Mouse (Mus musculus) embryonic facial prominence, embryonic 11.5 days (tissue): ENCODE measurements around the gene Armc9. TPM values are rescaled to one million over a fixed set of nuclear protein-coding genes. Genes with fewer than 3 reads are reported as not detected.

Source experiments
- ATAC-seq: fragments of 200-750 bp; cut with Nextera tagmentation; replicated peaks from 2 replicates; pipeline ENCODE4 v1.8.0; 2017; ENCODE audit warnings: low read depth; ENCODE audit not compliant: insufficient number of reproducible peaks, low FRiP score, low TSS enrichment
- DNase-seq: peaks from one replicate; pipeline ENCODE4 v3.0.0-alpha.2; 2015; ENCODE audit warnings: low spot score
- H3K27ac ChIP-seq: fragments of 300-500 bp; sonication (generic); replicated peaks from 2 replicates; pipeline ENCODE4 v1.5.1; 2014; ENCODE audit warnings: mild to moderate bottlenecking, low read depth, low read length, control low read depth
- H3K27me3 ChIP-seq: fragments of 300-500 bp; sonication (generic); 2 replicates; pipeline ENCODE4 v1.6.1; 2014; ENCODE audit warnings: mild to moderate bottlenecking, low read length, moderate library complexity, mixed read lengths; ENCODE audit not compliant: control insufficient read depth, insufficient read depth
- H3K36me3 ChIP-seq: fragments of 300-500 bp; sonication (generic); replicated peaks from 2 replicates; pipeline ENCODE4 v1.6.1; 2014; ENCODE audit warnings: low read depth, mild to moderate bottlenecking, low read length, moderate library complexity, mixed read lengths; ENCODE audit not compliant: control insufficient read depth, insufficient read depth
- H3K4me1 ChIP-seq: fragments of 300-500 bp; sonication (generic); 2 replicates; pipeline ENCODE4 v1.6.1; 2014; ENCODE audit warnings: low read length, mixed read lengths; ENCODE audit not compliant: control insufficient read depth, insufficient read depth
- H3K4me2 ChIP-seq: fragments of 300-500 bp; sonication (generic); 2 replicates; pipeline ENCODE4 v1.6.1; 2014; ENCODE audit warnings: low read depth, mild to moderate bottlenecking, control low read depth, low read length, moderate library complexity
- H3K4me3 ChIP-seq: fragments of 300-500 bp; sonication (generic); 2 replicates; pipeline ENCODE4 v1.5.1; 2014; ENCODE audit warnings: low read depth, low read length, control low read depth
- H3K9ac ChIP-seq: fragments of 300-500 bp; sonication (generic); replicated peaks from 2 replicates; pipeline ENCODE4 v1.6.1; 2014; ENCODE audit warnings: mild to moderate bottlenecking, control low read depth, low read length
- H3K9me3 ChIP-seq: fragments of 300-500 bp; sonication (generic); replicated peaks from 2 replicates; pipeline ENCODE4 v1.6.1; 2016; ENCODE audit warnings: mild to moderate bottlenecking, low read length, inconsistent platforms, mixed read lengths; ENCODE audit not compliant: control insufficient read depth
- WGBS: fragments of 180-500 bp; shearing (Covaris S2); extraction: QIAGEN DNeasy Blood & Tissue Kit; methylation state at CpG from one replicate; pipeline ENCODE4 v1.1.7; 2014; 5-methylcytosine and 5-hydroxymethylcytosine counted together
- polyA plus RNA-seq: library from polyadenylated mRNA; unstranded; fragments of >200 nt; fragmentation: Nextera tagmentation; extraction: Ambion mirVana; gene quantifications from 2 replicates; pipeline ENCODE4 v1.2.1, GENCODE M21; 2014

Gene Armc9
- polyA plus RNA-seq, 1 experiment from 2014 or later: 28.3 TPM

- DNase-seq (peak; percentile 32), ATAC-seq (no peak)
- Histone ChIP-seq H3K4me1 (no peaks in the 10 kb centered on the region), H3K4me3 (no peak overlapping the region), H3K36me3 (no peaks in the 10 kb centered on the region), H3K9ac (no peak overlapping the region), H3K27me3 (no peaks in the 10 kb centered on the region), H3K9me3 (no peaks in the 10 kb centered on the region), H3K4me2 (no peak overlapping the region), H3K27ac (no peak overlapping the region)
- 23% methylated on average over 10 of the region's 10 CpGs for WGBS
These were observed 157.0 kb downstream of the Armc9 start for GRCm38 (mm10) chr1:86311467-86312005.

DNA sequence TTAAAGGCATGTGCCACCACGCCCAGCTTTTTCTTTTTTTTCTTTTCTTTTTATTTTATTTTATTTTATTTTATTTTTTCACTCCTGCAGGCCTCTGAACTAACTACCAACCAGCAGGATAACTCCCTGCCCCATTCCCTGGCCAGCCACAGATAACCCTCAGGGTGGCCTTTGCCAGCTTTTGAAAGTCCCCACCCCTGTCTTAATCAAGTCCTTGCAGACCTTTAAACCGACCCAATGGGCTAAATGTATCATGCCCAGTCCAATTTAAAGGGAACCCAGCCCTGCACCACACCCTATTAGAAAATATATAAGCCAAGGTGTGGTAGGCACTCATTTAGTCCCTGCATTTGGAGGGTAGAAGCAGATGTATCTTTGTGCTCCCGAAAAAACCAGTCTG, 157.7 kb downstream of the Armc9 start:
- no peak overlapping the region for H3K9ac ChIP-seq
- no peaks in the 10 kb centered on the region for H3K36me3 ChIP-seq
- H3K4me2 ChIP-seq: no peak overlapping the region
- 75% methylated on average over 3 of the region's 3 CpGs for whole genome bisulfite sequencing
- ATAC-seq: no peak
- H3K9me3 ChIP-seq: no peaks in the 10 kb centered on the region
- H3K4me3 ChIP-seq: no peak overlapping the region
- no peak overlapping the region for H3K27ac ChIP-seq
- no peak for DNase-seq
- no peaks in the 10 kb centered on the region for H3K4me1 ChIP-seq
- H3K27me3 ChIP-seq: no peaks in the 10 kb centered on the region

- no peak overlapping the region for H3K9ac ChIP-seq
- DNase-seq (no peak), ATAC-seq (no peak)
- no peak overlapping the region for H3K4me3 ChIP-seq
- H3K4me1 ChIP-seq: no peaks in the 10 kb centered on the region
- no peak overlapping the region for H3K4me2 ChIP-seq
- H3K9me3 ChIP-seq: no peaks in the 10 kb centered on the region
- WGBS: 41% methylated on average over 16 of the region's 16 CpGs
- no peak overlapping the region for H3K27ac ChIP-seq
- no peaks in the 10 kb centered on the region for H3K36me3 ChIP-seq
- H3K27me3 ChIP-seq: no peaks in the 10 kb centered on the region
These were observed 158.7 kb downstream of the Armc9 start for GRCm38 (mm10) chr1:86313096-86313771.

- DNase-seq (peak; percentile 31), ATAC-seq (no peak)
- H3K27ac ChIP-seq: no peak overlapping the region
- H3K9ac ChIP-seq: no peak overlapping the region
- no peak overlapping the region for H3K4me2 ChIP-seq
- no peaks in the 10 kb centered on the region for H3K27me3 ChIP-seq
- H3K36me3 ChIP-seq: no peaks in the 10 kb centered on the region
- no peaks in the 10 kb centered on the region for H3K4me1 ChIP-seq
- WGBS: 21% methylated on average over 15 of the region's 15 CpGs
- H3K4me3 ChIP-seq: no peak overlapping the region
- no peaks in the 10 kb centered on the region for H3K9me3 ChIP-seq
These were observed 159.2 kb downstream of the Armc9 start for GRCm38 (mm10) chr1:86313772-86314125.

GRCm38 (mm10) chr1:86320822-86321413, 166.3 kb downstream of the Armc9 start:
- Histone ChIP-seq H3K4me1 (no peaks in the 10 kb centered on the region), H3K4me3 (no peak overlapping the region), H3K4me2 (no peak overlapping the region), H3K36me3 (no peaks in the 10 kb centered on the region), H3K9me3 (no peaks in the 10 kb centered on the region), H3K9ac (no peak overlapping the region), H3K27me3 (no peaks in the 10 kb centered on the region), H3K27ac (no peak overlapping the region)
- WGBS: 86% methylated on average over 7 of the region's 8 CpGs
- DNase-seq (no peak), ATAC-seq (no peak)

Other genes starting within 250 kb of the Armc9 start
- gene 4933407L21Rik, start 226.3 kb upstream of the Armc9 start, polyA plus RNA-seq: not detected in 2 replicates
- not detected in 2 replicates for gene Gpr55, start 193.8 kb upstream of the Armc9 start, polyA plus RNA-seq
- not detected in 2 replicates for gene Spata3, start 138.0 kb upstream of the Armc9 start, polyA plus RNA-seq
- 0.25 and 0.40 TPM in 2 replicates for gene 2810459M11Rik, start 108.9 kb upstream of the Armc9 start, polyA plus RNA-seq
- gene Psmd1, start 90.4 kb upstream of the Armc9 start, polyA plus RNA-seq: 244 and 245 TPM in 2 replicates
- gene Htr2b, start 42.8 kb upstream of the Armc9 start, polyA plus RNA-seq: 0.10 TPM in 1 of 2 replicates, not detected in the other
- gene Gm21972, start 21.1 kb upstream of the Armc9 start, polyA plus RNA-seq: 0.89 and 0.90 TPM in 2 replicates
- 5.1 and 6.1 TPM in 2 replicates for gene B3gnt7, start 148.1 kb downstream of the Armc9 start, polyA plus RNA-seq
- 391 and 429 TPM in 2 replicates for gene Ncl, start 204.6 kb downstream of the Armc9 start, polyA plus RNA-seq